Mouse (Mus musculus) myocyte (in vitro differentiated cells): Measurements from ENCODE around the gene Drg1.

Source experiments
- MAX ChIP-seq: IDR thresholded peaks from one replicate; pipeline ENCODE4 v1.6.1; 2011; ENCODE audit warnings: low read depth, mild to moderate bottlenecking, control low read depth
- MYOG ChIP-seq, 3 experiments: IDR thresholded peaks; one replicate each; pipeline ENCODE4 v1.6.1; 2011; ENCODE audit warnings: control low read depth in 2 of 3, low read depth in 2 of 3, mild to moderate bottlenecking in 2 of 3; ENCODE audit not compliant: insufficient read length in 2 of 3, control insufficient read depth in 1 of 3, insufficient read depth in 1 of 3
- POLR2A ChIP-seq: IDR thresholded peaks from one replicate; pipeline ENCODE4 v1.6.1; 2011; ENCODE audit warnings: low read depth, mild to moderate bottlenecking, control low read depth, moderate library complexity; ENCODE audit not compliant: insufficient read length
- POLR2AphosphoS2 ChIP-seq: IDR thresholded peaks from one replicate; pipeline ENCODE4 v1.6.1; 2011; ENCODE audit warnings: low read depth, control low read depth; ENCODE audit not compliant: insufficient read length
- TCF3 ChIP-seq: IDR thresholded peaks from one replicate; pipeline ENCODE4 v1.6.1; 2011; ENCODE audit warnings: low read depth, control low read depth; ENCODE audit not compliant: insufficient read length
- USF1 ChIP-seq: IDR thresholded peaks from one replicate; pipeline ENCODE4 v1.6.1; 2011; ENCODE audit warnings: low read depth, mild to moderate bottlenecking, control low read depth, moderate library complexity

GRCm38 (mm10) chr11:3243771-3244170, 22.4 kb downstream of the Drg1 start:
- no peak for TF ChIP-seq MAX
- TF ChIP-seq POLR2A: no peak
- TF ChIP-seq MYOG (IDR thresholded peaks at IDR 0.05; ENCODE audit: control insufficient read depth in 1 of 3, insufficient read depth in 1 of 3, insufficient read length in 2 of 3, low read depth in 2 of 3): no peak
- no peak for TF ChIP-seq USF1
- TF ChIP-seq POLR2AphosphoS2: no peak
- no peak for TF ChIP-seq TCF3
